Mouse (Mus musculus) central nervous system, embryonic 14 days (tissue): ENCODE results near the gene Fut2. TPM values are rescaled to one million over a fixed set of nuclear protein-coding genes. Genes with fewer than 3 reads are reported as not detected.

ENCODE experiments used
- polyA plus RNA-seq: library from polyadenylated mRNA; depleted of rRNA; stranded (reverse); fragments of >200 nt; gene quantifications from 2 replicates; pipeline ENCODE4 v1.2.3, GENCODE M21; 2012; rRNA removed

Gene Fut2
- 0.06 and 0.24 TPM in 2 replicates for polyA plus RNA-seq

GRCm38 (mm10) chr7:45666161-45666560 is at the start of gene Fut2:
Gene Fut2 (minus strand): TSS chr7:45666394.

DNA sequence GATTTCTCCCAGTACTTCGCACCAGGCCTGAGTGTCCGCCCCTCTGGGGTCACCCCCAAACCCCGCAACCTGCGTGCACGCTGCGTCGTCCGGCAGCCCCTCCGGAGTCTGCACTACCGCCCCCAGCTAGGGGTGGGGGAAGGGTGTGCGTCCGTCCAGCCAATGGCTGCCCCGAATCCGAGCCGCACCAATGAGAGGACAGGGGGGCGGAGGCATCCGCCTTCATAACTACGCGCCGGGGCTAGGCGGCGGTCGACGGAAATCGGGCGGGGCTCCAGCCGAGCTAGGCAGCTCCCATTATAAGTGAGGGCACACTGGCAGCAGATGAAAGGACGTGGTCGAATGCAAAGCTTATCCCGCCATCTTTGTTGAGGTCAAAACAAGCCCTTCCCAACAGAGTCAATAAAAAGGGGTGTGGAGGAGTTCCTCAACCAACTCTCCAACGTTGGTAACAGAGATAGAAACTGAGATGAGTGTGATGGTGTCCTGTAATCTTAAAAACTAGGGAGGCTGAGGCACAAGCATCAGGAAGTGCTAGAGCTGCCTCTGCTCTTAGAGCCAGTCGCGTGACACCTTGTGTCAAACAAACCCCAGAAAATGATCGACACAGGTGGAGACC is 49.0 kb upstream of the Fut2 start, which contains the start of gene Rpl18:
TSS of gene Rpl18 (plus strand) at position 368 of the 619 bp plus-strand sequence.

DNA sequence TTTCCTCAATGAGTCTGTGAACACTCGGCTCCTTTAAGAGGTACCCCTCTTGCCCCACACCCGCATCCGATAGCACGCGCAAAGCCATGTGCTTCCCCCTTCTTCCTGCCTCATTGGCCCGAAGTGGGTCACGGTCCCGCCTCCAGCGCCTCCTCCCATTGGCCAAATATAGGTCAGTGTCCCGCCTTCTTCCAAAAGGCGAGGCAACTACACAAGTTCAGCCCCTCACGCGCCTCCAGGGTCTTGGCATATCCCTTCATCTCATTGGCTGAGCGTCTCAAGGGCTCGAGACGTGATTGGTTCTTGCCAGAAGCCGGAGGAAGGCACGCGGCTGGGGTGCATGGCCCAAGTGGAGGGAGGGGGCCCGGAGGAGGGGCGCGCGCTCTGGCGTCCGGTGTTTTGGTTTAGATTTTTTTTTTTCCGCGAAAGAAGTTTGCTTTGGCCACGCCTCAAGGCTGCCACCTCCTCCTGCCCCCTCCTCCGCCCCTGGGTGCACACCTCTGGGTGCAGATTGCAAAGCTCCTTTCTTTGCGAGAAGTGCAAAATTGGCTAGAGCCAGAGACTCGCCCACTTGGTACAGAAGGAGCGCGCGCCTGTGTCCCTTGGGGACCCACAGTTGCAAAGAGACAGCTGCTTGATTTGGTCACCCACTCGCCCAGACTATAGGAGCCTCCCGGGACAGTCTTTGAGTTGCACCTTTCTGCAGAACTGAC is 38.7 kb upstream of the Fut2 start, which contains the start of gene Dbp:
TSS of gene Dbp (plus strand) at position 359 of the 713 bp plus-strand sequence.

DNA sequence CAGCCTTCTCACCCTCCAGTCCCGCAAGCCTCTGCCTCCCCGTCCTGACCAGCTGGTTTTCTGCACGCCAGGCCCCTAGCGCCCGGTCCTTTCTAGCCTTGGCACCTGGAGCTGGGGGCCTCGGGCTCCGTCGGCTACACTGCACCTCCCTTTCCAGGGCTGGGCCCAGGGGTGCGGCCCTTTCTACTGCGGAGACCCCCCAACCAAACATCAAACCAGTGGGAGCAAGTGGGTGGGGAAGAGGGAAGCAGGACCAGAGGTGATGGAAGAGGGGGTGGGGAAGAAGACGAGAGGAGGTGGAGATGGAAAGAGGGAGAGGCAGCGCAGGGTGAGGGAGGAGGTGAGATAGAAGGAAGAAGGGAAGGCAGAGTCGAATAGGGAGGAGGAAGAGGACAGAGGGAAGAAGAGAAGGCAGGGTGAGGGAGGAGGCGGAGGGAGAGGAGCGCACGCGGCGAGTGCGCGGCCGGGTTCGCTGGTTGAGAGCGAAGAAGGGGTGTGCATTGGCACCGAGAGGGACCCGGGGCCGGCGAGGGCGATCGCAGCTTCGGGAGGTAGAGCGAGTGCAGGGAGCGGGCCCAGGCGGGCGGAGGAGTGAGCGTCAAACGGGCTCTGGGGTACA is 33.4 kb upstream of the Fut2 start, which contains the start of gene Car11:
TSS of gene Car11 (plus strand) at position 321 of the 619 bp plus-strand sequence.

GRCm38 (mm10) chr7:45693921-45694591 is 27.9 kb upstream of the Fut2 start, which contains the start of gene Sec1:
Gene Sec1 (minus strand): TSS chr7:45694402.

DNA sequence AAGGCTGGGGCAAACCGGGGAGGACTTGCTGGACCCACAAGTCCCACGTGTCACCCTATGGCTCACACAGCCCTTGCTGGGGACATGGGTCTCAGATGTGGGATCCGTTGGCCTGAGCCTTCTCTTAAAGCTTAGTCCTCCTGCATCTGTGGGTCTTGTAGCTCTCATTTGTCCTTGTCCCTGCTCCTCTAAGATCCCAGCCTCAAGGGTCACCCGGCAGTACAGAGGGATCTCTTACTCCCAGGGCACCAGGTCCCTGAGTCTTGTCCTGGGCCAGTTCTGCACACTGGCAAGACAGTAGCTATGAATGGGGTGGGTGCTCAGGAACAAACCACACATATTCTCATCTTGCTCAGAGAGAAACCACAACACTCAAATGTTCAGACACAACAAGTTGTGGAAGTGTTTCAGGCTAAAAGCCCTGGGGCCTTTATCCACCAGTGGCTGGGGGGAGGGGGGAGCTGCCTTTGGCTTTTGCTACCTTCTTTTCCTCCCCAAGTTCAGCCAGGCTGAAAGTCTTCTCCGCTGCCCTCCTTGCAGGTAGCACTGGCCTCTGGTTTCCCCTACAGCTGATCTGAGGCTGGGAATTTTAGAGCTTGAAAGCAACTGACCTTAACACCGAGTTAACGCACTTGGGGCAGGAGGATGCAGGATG is 17.3 kb upstream of the Fut2 start, which contains the start of gene Ntn5:
TSS of gene Ntn5 (plus strand) at position 627 of the 655 bp plus-strand sequence.

DNA sequence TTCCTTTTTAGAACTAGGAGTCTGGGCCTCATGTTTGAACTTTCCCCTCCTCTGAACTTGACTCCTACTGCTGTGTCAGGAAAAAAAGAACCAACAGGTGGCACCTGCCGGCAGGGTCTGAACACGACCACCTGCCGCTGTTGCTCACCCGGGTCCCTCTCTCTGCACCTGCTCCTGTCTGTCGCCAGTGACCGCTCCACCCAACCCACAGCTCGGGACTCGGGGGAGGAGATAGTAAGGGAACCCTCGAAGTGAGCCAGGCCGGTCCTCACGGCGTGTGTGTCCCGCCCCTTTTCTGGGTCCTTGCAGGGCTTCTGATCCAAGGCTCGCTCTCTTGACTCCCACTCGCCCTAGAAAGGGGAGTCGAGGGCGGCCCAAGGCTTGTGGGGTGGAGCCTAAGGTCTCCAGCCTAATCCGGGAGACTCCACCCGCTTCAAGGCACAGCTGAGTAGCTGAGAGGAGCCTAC is 26.6 kb downstream of the Fut2 start, which contains the start of gene Mamstr:
TSS of gene Mamstr (plus strand) at position 417 of the 467 bp plus-strand sequence.

GRCm38 (mm10) chr7:45627261-45627660 is 38.9 kb downstream of the Fut2 start, which contains the start of gene Rasip1:
Gene Rasip1 (plus strand): TSS chr7:45627488.

GRCm38 (mm10) chr7:45621443-45621842 is 44.8 kb downstream of the Fut2 start, which contains the start of gene Izumo1:
Gene Izumo1 (plus strand): TSS chr7:45621811.

DNA sequence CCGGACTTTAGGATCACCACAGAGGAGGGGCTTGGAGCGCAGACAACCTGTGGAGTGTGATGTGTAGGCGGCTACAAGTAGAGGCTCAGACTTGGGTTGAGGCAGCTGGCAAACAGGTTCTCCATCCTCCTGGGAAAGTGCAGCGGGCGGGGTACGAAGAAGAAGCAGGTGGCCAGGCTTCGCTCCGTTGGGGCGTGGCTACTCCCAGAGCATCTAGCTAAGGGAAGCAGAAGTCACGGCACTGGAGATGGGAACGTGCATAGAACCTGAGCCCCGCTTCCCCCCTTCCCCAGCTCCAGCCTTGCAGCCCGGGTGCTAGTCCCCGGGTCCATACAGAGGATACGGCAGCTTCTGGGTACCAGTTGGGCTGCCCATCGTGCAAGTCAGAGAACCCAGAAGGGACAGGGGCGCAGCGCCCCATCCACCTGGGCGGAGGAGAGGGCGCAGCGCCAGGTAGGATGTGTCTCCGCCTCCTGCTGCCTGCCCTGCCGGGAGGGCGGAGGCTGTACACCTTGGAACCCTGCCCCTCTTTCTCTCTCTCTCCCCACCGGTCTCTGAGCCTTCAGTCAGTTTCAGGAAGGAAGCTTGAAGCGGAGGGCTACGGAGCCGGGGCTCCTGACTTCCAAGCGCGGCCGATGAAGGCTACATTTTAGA is 49.0 kb downstream of the Fut2 start, which contains the start of gene Fut1:
TSS of gene Fut1 (plus strand) at position 248 of the 654 bp plus-strand sequence.

Other genes starting within 250 kb of the Fut2 start
- gene Lhb, start 245.6 kb downstream of the Fut2 start, polyA plus RNA-seq = 1.1 and 1.3 TPM in 2 replicates
- 22.6 and 27.0 TPM in 2 replicates for gene Gys1, start 231.6 kb downstream of the Fut2 start, polyA plus RNA-seq
- gene Ruvbl2, start 228.3 kb downstream of the Fut2 start, polyA plus RNA-seq = 139 and 159 TPM in 2 replicates
- gene Ftl1, start 206.5 kb downstream of the Fut2 start, polyA plus RNA-seq = 1,642 and 1,691 TPM in 2 replicates
- 196 and 200 TPM in 2 replicates for gene Bax, start 199.5 kb downstream of the Fut2 start, polyA plus RNA-seq
- gene Tulp2, start 184.5 kb downstream of the Fut2 start, polyA plus RNA-seq = 0.12 and 0.45 TPM in 2 replicates
- 0.16 TPM in 1 of 2 replicates, not detected in the other for gene Gm45808, start 179.6 kb downstream of the Fut2 start, polyA plus RNA-seq
- 2.2 and 2.7 TPM in 2 replicates for gene Dhdh, start 177.6 kb downstream of the Fut2 start, polyA plus RNA-seq
- 104 and 148 TPM in 2 replicates for gene Nucb1, start 156.0 kb downstream of the Fut2 start, polyA plus RNA-seq
- gene Ppp1r15a, start 140.1 kb downstream of the Fut2 start, polyA plus RNA-seq = 15.9 and 19.8 TPM in 2 replicates
- 3.1 and 9.6 TPM in 2 replicates for gene Plekha4, start 140.1 kb downstream of the Fut2 start, polyA plus RNA-seq
- gene Hsd17b14, start 111.5 kb downstream of the Fut2 start, polyA plus RNA-seq = 0.33 and 0.73 TPM in 2 replicates
- 31.0 and 38.8 TPM in 2 replicates for gene Bcat2, start 96.2 kb downstream of the Fut2 start, polyA plus RNA-seq
- gene Fgf21, start 50.9 kb downstream of the Fut2 start, polyA plus RNA-seq = 0.23 TPM in 1 of 2 replicates, not detected in the other
- 0.02 and 0.43 TPM in 2 replicates for gene Fut1, start 49.1 kb downstream of the Fut2 start, polyA plus RNA-seq
- gene Izumo1, start 44.6 kb downstream of the Fut2 start, polyA plus RNA-seq = 0.14 and 0.28 TPM in 2 replicates
- 12.3 and 14.3 TPM in 2 replicates for gene Rasip1, start 38.9 kb downstream of the Fut2 start, polyA plus RNA-seq
- 3.5 and 7.4 TPM in 2 replicates for gene Mamstr, start 26.4 kb downstream of the Fut2 start, polyA plus RNA-seq
- gene Ntn5, start 17.6 kb upstream of the Fut2 start, polyA plus RNA-seq = 2.0 and 3.1 TPM in 2 replicates
- 0.95 and 2.1 TPM in 2 replicates for gene Sec1, start 28.0 kb upstream of the Fut2 start, polyA plus RNA-seq
- gene Car11, start 33.4 kb upstream of the Fut2 start, polyA plus RNA-seq = 92.3 and 104 TPM in 2 replicates
- 9.3 and 11.5 TPM in 2 replicates for gene Dbp, start 38.7 kb upstream of the Fut2 start, polyA plus RNA-seq
- 985 and 996 TPM in 2 replicates for gene Rpl18, start 49.1 kb upstream of the Fut2 start, polyA plus RNA-seq
- 29.4 and 30.0 TPM in 2 replicates for gene Sphk2, start 51.6 kb upstream of the Fut2 start, polyA plus RNA-seq
- 0.60 and 0.77 TPM in 2 replicates for gene Fam83e, start 54.8 kb upstream of the Fut2 start, polyA plus RNA-seq
- not detected in 2 replicates for gene Spaca4, start 59.4 kb upstream of the Fut2 start, polyA plus RNA-seq
- gene Lmtk3, start 117.3 kb upstream of the Fut2 start, polyA plus RNA-seq = 250 and 252 TPM in 2 replicates
- 1.2 and 2.1 TPM in 2 replicates for gene Sult2b1, start 118.3 kb upstream of the Fut2 start, polyA plus RNA-seq
- 230 and 274 TPM in 2 replicates for gene Cyth2, start 148.2 kb upstream of the Fut2 start, polyA plus RNA-seq
- 0.96 and 1.5 TPM in 2 replicates for gene Kcnj14, start 158.4 kb upstream of the Fut2 start, polyA plus RNA-seq
- 20.9 and 23.6 TPM in 2 replicates for gene Grwd1, start 164.6 kb upstream of the Fut2 start, polyA plus RNA-seq
- 157 and 187 TPM in 2 replicates for gene Kdelr1, start 206.4 kb upstream of the Fut2 start, polyA plus RNA-seq
- gene Grin2d, start 212.0 kb upstream of the Fut2 start, polyA plus RNA-seq = 12.8 and 18.8 TPM in 2 replicates
- gene Syngr4, start 230.3 kb upstream of the Fut2 start, polyA plus RNA-seq = 0.14 and 0.59 TPM in 2 replicates
- 16.2 and 16.5 TPM in 2 replicates for gene Tmem143, start 230.5 kb upstream of the Fut2 start, polyA plus RNA-seq